Mouse (Mus musculus): ENCODE data around the gene Gm37240. TPM values are rescaled to one million over a fixed set of nuclear protein-coding genes. Genes with fewer than 3 reads are reported as not detected.

Gene Gm37240
- total RNA-seq, 2 experiments from 2014 or later = 38.8 to 39.2 TPM

- no peak for DNase-seq (ENCODE audit: low spot score)
- intact Hi-C loops (cut with DNase I) = loop anchor here (1.0 kb wide), 1 partner anchor 128 kb away; no protein-coding TSS in a partner anchor
Observed at GRCm38 (mm10) chr3:84480006-84480897, 1407.1 kb downstream of the Gm37240 start, which contains the start of gene Fhdc1. Gene Fhdc1 (minus strand): TSS chr3:84480429.

DNA sequence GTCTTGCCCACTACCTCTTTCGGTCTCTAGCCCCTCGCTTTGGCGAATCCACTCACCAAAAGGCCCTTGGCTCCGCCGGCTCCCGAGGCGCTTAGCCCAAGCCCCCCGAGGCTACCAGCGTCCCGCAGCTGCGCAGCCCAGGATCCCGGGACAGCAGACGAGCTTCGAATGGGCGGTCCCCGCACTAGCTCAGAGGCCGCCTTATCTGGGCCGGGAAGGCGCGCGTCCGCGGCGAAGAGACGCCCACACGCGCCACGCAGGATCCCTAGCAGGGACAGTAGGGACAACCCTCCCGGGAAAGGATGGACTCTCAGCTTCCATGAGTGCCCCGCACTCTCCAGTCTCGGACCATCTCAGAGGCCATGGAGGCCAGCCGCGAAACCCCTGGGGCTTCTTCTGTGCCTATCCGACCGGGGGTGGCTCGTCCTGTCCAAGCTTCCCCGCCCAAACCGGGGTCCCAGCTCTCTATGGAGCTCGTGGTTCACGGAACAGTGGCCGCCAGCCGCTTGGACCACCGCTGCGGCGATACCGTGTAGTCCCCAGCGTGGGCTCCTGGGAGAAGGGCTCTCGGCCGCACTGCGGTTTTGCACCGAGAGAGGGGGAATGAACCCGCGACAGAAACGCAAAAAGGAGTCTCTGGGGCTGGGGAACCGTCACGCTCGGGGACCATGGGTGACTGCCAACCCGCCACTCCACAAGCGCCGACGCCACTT is 1407.9 kb downstream of the Gm37240 start:
- intact Hi-C loops (cut with DNase I) = loop anchor here (1.0 kb wide), 1 partner anchor 127 kb away; no protein-coding TSS in a partner anchor
- peak; percentile 18 for DNase-seq (ENCODE audit: low spot score)

GRCm38 (mm10) chr3:84478896-84479292 is 1408.4 kb downstream of the Gm37240 start:
- no peak for DNase-seq (ENCODE audit: low spot score)
- intact Hi-C loops (cut with DNase I) = no loop called here

- intact Hi-C loops (cut with DNase I) = no loop called here
Observed at GRCm38 (mm10) chr3:84478195-84478594, 1409.1 kb downstream of the Gm37240 start.

DNA sequence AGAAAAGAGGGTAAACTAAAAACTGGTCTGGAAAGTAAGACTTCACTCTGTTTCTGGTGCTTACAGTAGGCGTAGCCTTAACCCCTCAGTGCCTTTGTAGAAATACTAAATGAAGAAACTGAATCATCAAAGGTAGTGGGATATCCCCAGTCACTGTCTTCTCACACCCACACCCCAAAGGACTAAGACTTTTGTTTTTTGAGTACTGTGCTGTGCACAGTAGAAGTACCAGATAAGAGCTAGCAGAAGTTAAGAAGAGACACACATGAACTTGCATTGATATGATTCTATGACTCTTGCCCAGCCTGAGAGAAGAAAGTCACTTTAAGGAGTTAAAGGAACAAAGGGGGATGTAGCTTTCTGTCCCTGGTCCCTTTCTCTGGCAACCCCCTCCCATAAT is 1409.8 kb downstream of the Gm37240 start:
- DNase-seq (ENCODE audit: low spot score) = no peak
- intact Hi-C loops (cut with DNase I) = no loop called here

More at GRCm38 (mm10) chr3:84478195-84478594, 1409.1 kb downstream of the Gm37240 start:
- DNase-seq (ENCODE audit: low spot score) = no peak

DNA sequence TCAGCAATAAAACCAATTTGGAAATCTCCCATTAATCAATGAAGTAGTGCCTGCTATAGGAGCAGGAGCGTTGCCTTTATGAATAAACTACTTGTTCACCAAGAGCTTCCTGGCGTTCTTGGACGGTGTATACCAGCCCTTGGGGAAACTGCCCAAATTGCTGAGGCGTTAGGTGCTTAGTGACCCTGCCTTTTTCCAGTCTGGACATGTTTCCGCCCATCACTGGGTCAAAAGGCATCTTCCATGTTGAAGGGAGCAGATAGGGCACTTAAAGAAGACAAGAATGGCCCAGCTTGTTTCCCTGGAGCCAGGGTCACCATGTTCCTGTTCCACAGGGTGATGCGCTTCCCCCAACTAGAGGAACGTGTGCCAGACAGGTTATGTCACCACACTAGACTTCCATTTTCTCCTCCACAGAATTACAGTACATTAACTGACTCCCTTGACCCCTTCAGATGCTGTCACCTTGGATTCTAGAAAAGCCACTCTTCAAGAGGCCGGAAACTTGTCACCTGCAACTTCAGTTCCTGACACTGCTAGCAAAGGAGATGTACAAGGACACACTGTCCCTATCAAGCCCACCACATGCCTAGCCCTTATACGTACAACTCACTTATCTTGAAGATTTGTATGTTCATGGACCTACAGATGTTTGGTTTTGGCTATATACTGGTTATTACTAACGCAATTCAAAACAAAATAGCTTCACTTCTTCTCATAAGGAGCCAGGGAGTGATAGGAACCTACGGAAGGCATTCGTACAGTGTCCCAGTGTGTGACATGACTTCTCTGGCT is 1412.1 kb downstream of the Gm37240 start:
- no peak for DNase-seq (ENCODE audit: low spot score)
- intact Hi-C loops (cut with DNase I) = no loop called here

DNA sequence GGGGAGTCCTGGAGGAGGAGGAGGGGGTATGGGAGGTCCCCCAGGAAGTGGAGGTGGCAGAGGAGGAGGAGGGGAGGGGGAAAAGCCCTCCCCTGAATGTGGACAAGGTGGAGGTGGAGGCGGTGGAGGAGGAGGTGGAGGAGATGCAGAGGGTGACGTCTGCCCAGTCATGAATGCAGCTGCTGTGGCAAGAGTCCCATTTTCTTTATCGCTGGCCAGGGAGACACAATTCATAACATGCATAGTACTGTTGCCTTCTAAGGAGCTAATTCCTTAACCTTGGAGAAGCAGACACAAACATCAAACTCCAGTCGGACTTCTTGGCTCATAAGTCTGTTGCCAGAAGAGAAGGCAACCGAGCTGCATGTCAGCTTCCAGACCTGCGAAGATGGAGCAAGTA is 1412.9 kb downstream of the Gm37240 start:
- DNase-seq (ENCODE audit: low spot score) = no peak

DNA sequence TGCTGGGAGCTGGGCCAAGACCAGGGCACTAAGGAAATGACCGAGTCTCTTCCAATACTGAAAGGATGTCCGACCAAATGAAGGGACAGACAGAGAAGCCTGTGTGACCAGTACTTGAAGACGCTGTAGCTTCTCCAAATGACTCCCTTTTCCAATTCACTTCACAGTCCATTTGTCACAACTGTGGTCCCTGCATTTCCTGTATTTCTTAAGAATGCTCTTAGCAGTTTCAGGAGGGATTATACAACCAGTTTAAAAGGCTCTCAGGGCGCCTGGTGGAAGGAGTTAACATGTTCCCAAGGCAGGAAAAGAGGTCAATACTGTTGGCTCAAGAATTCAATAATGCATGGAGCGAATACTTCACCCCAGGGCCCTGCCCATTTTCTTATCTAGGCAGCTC is 1414.4 kb downstream of the Gm37240 start:
- intact Hi-C loops (cut with DNase I) = no loop called here
- DNase-seq (ENCODE audit: low spot score) = no peak

More for the DNA sequence above, 1412.9 kb downstream of the Gm37240 start:
- intact Hi-C loops (cut with DNase I) = no loop called here

DNA sequence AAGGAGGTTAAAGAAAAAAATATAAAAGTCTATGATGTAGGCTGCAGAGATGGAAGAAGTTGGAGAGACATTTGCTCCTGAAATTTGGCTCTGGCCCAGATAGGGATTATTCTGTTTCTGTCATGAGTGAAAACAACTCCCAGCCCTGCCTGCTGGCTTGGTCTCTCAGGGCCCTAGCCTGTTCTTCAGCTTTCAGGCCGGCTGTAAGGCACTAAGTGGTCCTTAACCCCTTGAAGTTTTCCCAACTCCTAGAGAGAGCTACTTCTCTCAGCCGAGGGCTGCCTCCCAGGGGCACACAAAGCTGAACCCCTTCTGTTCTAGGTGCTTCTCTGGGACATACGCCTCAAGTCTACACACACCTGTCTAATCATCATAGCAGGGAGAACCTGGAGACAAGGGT is 1414.8 kb downstream of the Gm37240 start:
- intact Hi-C loops (cut with DNase I) = no loop called here

GRCm38 (mm10) chr3:84471146-84471545 is 1416.2 kb downstream of the Gm37240 start:
- DNase-seq (ENCODE audit: low spot score) = no peak
- intact Hi-C loops (cut with DNase I) = no loop called here

More for the DNA sequence above, 1414.8 kb downstream of the Gm37240 start:
- no peak for DNase-seq (ENCODE audit: low spot score)

GRCm38 (mm10) chr3:84468111-84468453 is 1419.2 kb downstream of the Gm37240 start:
- intact Hi-C loops (cut with DNase I) = no loop called here
- DNase-seq (ENCODE audit: low spot score) = no peak

DNA sequence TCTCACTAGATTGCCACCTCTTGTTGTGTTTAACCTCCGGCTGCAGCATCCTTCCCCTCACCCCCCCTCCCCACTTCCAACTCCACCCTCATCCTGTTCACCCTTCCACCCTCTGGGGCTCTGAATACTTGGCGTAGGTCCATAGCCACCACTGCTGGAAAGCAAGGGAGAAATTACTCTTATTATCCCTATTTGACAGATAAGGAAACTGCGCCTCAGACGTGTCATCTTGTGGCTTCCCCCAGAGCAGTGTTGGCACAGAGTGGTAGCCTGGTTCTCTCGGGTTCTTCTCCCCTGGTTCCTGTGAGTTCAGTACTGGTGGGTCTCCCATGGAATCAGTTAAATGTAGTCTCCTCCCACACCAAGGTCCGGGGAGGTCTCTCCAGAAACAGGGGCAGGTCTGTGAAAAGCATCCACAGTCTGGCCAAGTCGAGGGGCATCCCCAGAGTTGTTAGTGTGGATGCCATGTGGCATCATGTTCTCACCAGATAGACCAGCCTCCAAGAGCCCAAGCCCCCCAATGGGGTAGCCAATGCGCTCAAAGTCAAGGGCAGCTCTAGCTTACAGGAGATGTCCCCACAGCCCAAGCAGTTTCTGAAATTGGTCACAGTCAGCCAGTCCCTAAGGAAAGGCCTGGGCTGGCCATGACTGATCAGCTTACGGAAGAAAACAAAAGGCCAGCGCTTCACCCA is 1419.8 kb downstream of the Gm37240 start:
- no peak for DNase-seq (ENCODE audit: low spot score)
- intact Hi-C loops (cut with DNase I) = no loop called here

DNA sequence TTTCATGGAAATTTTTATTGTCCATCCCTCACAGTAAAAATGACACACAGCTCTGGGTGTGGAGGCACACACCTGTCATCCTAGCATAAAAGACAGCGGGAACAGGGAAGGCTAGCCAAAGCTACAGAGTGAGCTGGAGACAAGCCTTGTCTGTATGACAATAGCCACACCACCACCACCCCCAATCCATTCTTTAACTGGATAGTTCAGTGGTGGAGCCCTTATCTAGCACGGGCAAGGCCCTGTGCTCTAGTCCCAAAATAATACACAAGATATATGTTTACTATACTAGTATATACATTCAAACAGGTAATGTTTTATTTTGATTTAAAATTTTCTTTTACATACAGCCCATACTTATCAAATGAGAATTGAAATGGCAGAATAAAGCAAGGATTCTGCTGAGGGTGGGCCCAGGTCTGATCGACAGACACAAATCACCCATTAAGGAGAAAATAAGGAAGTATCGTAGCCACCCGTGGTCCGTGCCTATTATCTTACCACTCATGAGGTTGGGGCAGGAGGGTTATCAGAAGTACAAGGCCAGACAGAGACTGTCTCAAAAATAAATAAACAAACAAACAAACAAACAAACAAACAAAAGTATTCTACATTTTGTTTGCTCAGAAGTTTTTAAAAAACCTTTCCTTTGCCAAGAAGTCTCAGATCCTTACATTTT is 1421.4 kb downstream of the Gm37240 start:
- intact Hi-C loops (cut with DNase I) = no loop called here
- no peak for DNase-seq (ENCODE audit: low spot score)

- intact Hi-C loops (cut with DNase I) = no loop called here
- no peak for DNase-seq (ENCODE audit: low spot score)
Observed at GRCm38 (mm10) chr3:84461687-84462086, 1425.6 kb downstream of the Gm37240 start.

GRCm38 (mm10) chr3:84460952-84461351 is 1426.4 kb downstream of the Gm37240 start:
- intact Hi-C loops (cut with DNase I) = no loop called here
- DNase-seq (ENCODE audit: low spot score) = no peak

DNA sequence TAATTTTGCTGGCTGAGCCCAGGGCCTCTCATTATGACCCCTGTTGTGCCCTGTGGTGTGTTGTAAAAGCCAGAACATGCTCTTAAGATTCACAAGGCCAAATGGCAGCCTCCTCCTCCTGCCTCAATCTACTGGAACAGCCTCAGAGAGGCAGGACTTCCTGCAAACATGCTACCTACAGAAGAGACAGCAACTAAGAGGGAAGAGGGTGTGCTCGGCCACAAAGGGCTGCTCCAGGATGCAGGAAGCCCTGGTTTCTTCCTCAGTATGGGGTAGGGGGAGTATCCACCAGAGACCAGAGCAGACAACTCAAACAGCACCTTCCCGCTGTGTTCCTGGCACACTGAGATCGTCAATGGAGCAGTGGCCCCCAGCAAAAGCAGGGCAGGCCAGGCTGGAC is 1426.8 kb downstream of the Gm37240 start:
- no peak for DNase-seq (ENCODE audit: low spot score)
- intact Hi-C loops (cut with DNase I) = no loop called here

- no peak for DNase-seq (ENCODE audit: low spot score)
- intact Hi-C loops (cut with DNase I) = no loop called here
Observed at GRCm38 (mm10) chr3:84455733-84456417, 1431.4 kb downstream of the Gm37240 start.

- DNase-seq (ENCODE audit: low spot score) = no peak
- intact Hi-C loops (cut with DNase I) = no loop called here
Observed at GRCm38 (mm10) chr3:84450651-84451050, 1436.7 kb downstream of the Gm37240 start.
